Mouse (Mus musculus) thymus, postnatal 25 days (tissue): ENCODE results near the gene Hes3.
A peak's percentile ranks its signal among the peaks of the same experiment; 100 is the strongest.

Experiments used
- DNase-seq: peaks from one replicate; pipeline ENCODE4 v3.0.0; 2022

Gene Hes3

GRCm38 (mm10) chr4:152291562-152291961 is at the start of gene Hes3:
Gene Hes3, minus strand, starts transcription at chr4:152291662.
- DNase-seq, result no peak

GRCm38 (mm10) chr4:152340584-152341284 is 49.3 kb upstream of the Hes3 start:
- DNase-seq, result peak; percentile 29

DNA sequence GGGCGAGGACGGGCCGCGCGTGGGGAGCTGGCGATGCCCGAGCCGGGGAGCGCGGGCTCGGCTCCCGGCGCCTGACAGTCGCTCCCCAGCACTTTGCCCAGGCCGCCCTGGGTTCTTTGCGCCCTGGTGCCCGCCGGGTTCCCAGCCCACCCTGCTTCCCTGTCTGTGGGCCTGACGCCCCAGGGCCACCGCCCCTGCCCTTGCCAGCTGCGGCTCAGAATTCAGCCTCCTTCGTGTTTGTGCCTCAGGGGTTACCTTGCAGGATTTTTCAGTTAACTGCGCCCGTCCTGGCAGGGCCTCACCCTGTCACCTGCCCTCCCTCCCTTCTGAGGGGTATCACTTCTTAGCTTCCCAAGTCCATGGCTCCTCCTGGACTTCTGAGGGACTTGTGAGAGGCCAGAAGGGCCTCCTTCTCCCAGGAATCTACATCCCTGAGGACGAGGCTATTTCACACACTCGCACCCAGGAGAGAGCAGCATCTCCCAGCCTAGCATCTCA is 47.9 kb upstream of the Hes3 start:
- DNase-seq, result no peak

DNA sequence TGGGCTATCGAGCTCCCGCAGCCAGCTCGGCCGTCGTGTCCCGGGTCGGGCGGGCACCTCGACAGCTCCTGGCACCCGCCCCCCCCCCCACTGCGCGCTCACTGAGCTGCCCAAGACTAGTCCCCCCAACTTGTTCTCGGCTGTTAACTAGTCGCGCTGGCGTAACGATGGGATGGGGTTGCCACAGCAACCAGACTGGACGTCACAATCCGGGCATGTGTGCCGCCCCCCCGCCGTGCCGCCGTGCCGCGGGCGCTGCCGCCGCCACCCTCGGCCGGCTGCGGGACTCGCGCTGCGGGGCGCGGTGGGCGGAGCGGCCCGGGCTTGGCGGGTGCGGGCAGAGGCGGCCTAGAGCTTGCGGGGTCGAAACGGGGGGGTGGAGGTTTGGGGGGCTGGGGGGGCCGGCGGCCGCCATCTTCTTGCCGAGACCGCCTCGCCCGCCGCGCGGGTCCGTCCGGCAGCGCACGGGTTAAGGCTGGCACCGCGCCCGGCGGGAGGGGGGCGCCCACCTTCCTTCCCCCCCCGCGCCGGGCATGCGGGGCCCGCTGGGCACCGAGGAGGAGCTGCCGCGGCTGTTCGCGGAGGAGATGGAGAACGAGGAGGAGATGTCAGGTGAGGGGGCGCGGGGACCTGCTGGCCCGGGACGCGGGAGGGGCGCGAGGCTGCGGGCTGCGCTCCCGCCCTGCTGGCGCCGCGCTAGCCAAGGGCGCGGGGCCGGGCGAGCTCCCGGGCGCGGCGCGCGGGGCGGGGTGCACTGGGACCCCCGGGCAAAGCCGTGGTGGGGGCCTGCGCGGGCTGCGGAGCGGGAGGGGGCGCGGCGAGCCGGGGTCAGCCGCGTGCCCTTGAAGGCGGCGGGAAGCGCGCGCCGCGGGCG is 47.2 kb upstream of the Hes3 start, which contains the start of gene Chd5:
Chd5 (plus strand) TSS at position 233 of the 874 bp plus-strand sequence.
- no peak for DNase-seq

DNA sequence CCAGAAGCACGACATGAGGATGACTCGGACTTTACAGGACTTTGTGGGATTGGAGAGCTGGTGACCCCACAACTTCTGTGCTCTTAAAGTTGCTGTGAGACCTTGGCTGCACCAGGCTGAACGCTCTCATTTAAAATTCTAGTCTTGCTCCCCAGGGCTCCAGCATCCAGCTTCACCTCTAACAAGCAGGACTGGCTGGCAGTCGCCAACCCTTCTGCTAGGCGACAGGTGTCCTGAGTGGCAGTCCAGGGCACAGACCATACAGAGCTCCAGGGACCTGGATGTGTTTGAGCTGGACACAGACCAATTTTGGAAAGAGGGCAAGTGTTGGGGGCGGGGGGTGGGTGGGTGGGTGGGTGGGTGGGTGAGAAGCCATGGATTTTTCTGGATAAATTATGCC is 46.3 kb upstream of the Hes3 start:
- no peak for DNase-seq

GRCm38 (mm10) chr4:152333587-152333986 is 42.1 kb upstream of the Hes3 start:
- DNase-seq, result no peak

DNA sequence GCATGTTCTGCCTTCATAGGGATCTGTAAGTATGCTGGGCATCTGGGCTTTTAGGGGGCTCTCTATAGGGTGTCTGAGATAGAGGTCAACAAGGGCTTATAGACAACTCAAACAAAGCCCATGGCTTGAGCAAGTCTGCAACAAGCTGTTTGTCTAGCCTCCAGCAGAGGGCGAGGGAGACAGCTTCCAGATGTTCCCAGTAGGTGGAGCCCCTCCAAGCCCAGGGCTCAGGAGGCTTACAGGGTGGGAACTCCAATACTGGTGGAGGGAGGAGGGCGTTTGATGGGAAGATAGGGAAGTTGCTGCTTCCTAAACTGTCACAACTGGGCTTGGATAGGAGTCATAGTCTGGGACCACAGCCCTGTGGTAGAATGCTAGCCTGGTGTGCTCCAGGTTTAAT is 41.5 kb upstream of the Hes3 start:
- DNase-seq, result peak; percentile 64

- DNase-seq, result peak; percentile 55
Observed at GRCm38 (mm10) chr4:152328691-152329090, 37.2 kb upstream of the Hes3 start.

DNA sequence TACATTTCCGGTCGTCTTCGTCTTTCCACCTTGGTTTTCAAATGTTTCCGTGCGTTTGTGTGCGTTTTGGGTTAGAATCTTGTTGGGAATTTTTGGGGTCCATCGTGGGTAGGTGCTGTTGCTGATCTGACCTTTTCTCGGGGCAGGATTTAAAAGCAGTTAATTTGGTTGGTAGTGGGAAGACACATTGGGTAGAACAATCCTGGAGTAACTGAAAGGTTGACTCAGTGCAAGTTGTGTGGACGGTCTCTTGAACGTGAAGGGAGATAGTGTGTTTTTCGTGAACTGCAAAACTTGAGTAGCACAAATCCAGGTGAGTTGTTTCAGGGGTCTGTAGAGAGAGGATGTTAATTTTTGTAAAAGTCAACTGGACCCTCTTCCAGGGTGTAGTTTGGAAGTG is 35.1 kb upstream of the Hes3 start:
- no peak for DNase-seq

DNA sequence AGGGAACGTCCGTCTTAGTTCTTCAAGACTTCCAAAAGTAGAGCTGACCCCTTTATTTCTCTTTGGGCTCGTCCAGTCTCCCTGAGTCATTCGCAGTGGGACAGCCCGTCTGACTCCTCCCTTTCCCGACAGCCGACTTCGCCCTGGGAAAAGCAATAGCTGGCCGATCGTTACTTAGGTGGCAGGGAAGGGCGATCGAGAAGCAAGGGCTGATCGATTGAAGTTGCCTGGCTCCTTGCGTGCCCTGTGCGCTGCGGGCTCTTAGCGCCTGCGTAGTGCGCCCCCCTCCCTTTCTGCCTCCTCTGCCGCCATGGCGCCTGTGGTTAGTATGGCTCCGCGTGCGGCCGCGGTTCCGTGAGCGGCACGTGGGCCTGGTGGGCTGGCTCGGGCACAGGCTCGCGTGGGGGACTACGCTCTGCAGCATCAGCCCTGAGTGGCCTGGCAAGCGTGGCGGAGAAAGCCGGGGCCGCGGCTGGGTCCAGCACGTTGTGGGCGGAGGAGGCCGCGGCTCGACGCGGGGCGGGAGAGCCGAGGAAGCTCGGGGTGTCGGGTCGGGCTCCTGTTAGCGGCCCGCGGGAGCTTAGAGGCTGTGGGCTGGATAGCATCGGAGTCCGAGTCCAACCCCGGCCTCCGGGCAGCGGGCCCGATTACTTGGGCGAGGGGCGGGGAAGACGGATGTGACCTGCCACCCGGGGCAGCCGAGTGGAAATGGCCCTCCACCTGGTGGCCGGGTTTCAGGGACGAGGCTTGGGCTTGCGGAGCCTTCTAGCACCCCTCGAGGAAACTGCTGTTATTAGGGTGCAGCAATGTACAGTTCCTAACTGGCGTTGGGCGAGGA is 34.3 kb upstream of the Hes3 start, which contains the start of gene Rpl22:
Rpl22 (plus strand) TSS at position 169 of the 838 bp plus-strand sequence.
- peak; percentile 91 for DNase-seq

DNA sequence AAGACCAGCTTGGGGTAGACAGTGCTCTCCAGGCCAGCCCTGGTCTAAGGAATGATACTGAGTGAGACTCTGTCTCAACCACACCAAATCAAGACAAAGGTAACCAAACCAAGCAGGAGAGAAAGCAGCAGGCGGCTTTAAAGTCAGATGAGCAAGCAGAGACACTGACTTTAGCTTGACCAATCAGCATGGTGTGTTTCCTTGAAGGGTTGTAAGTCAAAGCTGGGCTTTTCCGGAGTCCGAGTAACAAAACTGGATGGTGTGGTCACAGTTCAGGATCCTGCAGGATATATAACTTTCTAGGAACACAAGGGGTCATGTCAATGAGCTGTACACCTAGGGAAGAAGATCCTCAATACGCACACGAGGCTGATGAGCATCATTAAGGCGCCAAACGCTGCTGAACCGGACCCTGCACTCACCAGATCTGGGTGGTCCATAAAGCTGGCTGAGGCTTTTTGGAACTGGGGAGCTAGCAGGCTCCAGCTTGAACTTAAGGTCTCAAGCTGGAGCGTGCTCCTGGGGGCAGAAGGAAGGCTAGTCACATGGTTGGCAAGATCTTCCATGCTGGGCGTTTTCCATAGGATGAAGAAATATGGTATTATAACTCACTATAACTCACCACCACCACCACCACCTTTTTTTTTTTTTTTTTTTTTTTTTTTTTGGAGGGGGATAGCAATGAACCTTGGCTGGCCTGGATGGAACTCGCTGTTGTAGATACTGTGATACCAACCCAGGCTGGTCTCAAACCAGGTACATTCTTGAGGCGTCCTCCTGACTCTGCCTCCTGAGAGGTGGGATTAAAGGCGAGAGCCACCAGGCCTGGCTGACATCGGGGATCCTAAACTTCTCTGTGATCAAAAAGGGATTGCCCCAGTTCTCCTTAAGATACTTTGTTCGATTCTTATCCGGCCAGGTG is 33.4 kb upstream of the Hes3 start:
- no peak for DNase-seq

DNA sequence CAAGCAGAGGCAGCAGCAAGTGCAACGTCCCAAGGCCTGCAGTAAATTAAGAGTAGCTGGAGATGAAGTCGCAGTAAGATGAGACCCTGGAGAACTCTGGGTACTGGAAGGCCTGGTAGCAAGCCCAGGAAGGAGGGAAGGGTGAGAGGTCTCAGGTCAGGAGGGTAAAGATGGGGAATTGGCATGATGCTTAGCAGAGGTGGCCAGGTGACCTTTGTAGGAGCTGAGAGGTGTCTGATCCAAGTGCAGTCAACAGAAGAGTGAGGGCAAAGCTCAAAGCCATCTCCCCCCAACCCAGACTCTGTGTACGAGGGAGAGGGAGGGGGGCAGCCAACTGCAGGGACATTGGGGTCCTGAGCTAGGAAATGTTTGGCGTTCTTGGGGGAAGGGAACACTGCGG is 30.0 kb upstream of the Hes3 start:
- no peak for DNase-seq

DNA sequence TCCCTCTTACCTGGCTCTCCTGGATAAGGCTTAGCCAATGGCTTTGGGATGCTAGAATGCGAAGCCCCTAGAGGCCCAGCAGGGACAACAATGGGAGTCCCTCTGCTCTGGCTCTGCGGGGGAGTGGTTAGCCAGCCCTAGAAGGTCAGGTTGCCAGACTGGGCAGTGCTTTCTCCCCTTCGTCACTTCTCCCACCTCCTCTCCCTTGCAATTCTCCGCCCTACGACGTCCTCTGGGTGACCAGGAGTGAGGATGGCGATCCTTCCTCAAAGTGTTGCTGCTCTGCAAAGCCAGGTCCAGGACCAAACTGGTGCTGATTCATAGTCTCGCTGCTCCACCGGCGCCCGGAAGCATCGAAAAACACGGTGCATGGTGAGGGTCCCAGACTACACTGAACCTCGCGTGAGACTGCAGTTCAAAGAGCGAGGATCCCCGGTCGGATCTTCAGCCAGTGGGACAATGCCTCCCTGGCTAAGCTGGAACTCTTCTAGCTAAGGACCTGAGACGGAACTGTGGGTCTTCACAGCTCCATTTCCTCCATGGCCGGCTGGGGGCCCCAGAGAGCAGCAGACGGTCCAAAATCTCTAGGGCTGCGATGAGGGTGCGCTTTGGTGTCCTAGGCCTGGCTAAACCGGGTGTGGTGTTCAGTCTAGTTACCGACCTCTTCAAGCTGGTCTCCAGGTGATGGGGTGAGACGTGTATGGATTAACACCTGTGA is 27.2 kb upstream of the Hes3 start, which contains the start of gene Rnf207:
Rnf207 (minus strand) TSS at position 477 of the 718 bp plus-strand sequence.
- peak; percentile 48 for DNase-seq

GRCm38 (mm10) chr4:152317631-152318033 is 26.2 kb upstream of the Hes3 start:
- DNase-seq, result no peak

DNA sequence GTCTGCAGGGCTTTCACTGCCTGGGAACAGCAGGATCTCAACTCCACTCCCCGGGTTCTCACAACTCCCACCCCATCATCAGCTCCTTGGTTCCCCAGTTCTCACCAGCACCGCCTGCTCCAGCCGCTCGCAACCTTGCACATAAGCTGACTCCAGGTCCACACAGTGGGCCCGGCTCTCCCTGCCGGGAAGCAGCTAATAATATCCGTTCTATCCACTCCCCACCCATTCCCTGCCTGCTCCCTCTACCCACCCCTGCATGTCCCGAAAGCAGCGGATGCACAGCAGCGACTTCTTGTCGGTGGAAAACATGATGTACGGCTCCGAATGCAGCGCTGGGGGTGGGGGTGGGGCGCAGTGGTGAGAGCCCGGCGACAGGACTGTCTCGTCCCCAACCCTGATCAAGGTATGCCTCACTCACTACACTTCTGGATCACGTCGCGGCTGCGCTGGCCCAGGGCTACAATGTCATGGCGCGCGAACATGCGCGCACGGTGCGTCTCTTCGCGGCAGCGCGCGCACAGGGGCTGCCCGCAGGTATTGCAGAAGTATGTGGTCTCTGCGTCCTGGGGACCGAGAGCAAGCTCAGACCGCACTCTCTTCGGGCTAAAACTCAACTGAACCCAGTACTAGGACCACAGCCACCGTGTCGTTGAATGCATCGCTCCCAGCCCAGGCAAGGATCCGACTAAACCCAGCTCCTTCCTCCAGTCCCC is 24.2 kb upstream of the Hes3 start:
- no peak for DNase-seq

DNA sequence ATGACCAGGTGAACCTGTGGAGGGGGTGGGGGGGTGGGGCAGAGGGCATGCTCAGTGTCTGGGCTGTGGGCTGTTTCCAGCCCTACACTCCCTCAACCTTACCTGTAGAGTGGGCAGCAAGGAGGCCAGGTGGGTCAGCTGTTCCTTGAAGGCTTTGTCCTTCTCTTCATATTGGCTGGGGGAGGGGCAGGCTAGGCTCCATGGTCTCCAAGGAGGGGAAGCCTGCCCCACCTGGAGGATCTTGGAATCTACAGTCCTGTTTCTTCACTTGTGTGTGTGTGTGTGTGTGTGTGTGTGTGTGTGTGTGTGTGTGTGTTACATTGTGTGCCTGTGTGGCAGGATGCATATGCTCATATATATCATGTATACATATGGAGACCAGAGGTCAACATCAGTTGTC is 22.5 kb upstream of the Hes3 start:
- no peak for DNase-seq

GRCm38 (mm10) chr4:152313211-152313632 is 21.8 kb upstream of the Hes3 start:
- DNase-seq, result no peak

DNA sequence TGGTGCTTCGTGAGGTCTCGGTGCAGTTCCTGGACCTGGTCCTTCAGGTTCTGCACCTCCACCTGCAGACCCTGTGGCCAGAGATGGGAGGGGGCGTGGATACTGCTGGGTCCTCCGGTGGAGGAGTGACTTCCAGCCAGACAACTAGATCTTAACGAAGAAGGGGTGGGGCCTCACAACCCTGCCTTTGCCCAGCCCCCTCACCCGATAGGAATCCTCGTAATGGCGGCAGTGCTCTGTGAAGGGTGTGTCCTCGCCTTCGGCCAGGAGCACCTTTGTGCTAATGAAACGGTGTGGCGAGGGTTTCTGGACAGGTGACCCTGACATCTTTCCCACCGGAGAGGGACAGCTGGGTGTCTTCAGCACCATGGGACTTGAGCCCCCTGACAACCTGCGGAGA is 20.7 kb upstream of the Hes3 start:
- no peak for DNase-seq

GRCm38 (mm10) chr4:152307542-152307941 is 16.1 kb upstream of the Hes3 start:
- no peak for DNase-seq

DNA sequence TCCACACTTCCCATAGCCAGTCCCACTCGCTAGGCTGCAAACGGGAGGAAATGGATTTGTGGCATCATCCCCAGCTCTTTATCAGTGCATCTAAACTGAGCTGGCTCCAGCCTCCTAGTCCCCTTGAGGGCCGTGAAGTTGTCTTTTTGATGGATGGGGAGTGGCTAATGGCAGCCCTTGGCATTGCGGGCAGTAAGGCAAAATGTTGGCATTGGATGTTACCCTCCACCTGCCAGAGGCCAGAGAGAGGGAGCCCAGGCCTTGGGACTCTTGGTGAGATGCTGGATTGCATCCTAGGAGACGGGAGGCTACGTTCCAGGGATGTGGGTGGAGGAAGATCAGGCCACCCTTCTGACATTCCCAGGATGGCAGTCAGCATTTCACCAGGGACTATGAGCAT is 14.5 kb upstream of the Hes3 start:
- DNase-seq, result no peak
